Mouse (Mus musculus): Measurements from ENCODE around the gene Stk39.
A peak's percentile ranks its signal among the peaks of the same experiment; 100 is the strongest.

The Stk39 gene

GRCm38 (mm10) chr2:68419165-68419564, 52.9 kb downstream of the Stk39 start:
- DNase-seq: no peak

- DNase-seq: no peak
Observed at GRCm38 (mm10) chr2:68417081-68417480, 55.0 kb downstream of the Stk39 start.

- DNase-seq: peak; percentile 34 to 51
Observed at GRCm38 (mm10) chr2:68415691-68416090, 56.4 kb downstream of the Stk39 start.

GRCm38 (mm10) chr2:68412149-68412548, 59.9 kb downstream of the Stk39 start:
- no peak for DNase-seq

- DNase-seq: no peak
Observed at GRCm38 (mm10) chr2:68411201-68411600, 60.9 kb downstream of the Stk39 start.

GRCm38 (mm10) chr2:68409640-68410215, 62.3 kb downstream of the Stk39 start:
- no peak for DNase-seq

GRCm38 (mm10) chr2:68408271-68408980, 63.6 kb downstream of the Stk39 start:
- DNase-seq: no peak

- no peak for DNase-seq
Observed at GRCm38 (mm10) chr2:68407179-68407950, 64.7 kb downstream of the Stk39 start.

GRCm38 (mm10) chr2:68406571-68407074, 65.4 kb downstream of the Stk39 start:
- DNase-seq: no peak

GRCm38 (mm10) chr2:68405163-68405715, 66.8 kb downstream of the Stk39 start:
- no peak for DNase-seq

- DNase-seq: no peak
Observed at GRCm38 (mm10) chr2:68404274-68405162, 67.5 kb downstream of the Stk39 start.

GRCm38 (mm10) chr2:68393611-68394549, 78.2 kb downstream of the Stk39 start:
- DNase-seq: no peak

GRCm38 (mm10) chr2:68387824-68388582, 84.1 kb downstream of the Stk39 start:
- no peak for DNase-seq

- DNase-seq: no peak
Observed at GRCm38 (mm10) chr2:68386313-68386863, 85.7 kb downstream of the Stk39 start.

GRCm38 (mm10) chr2:68385654-68386312, 86.3 kb downstream of the Stk39 start:
- no peak for DNase-seq

- no peak for DNase-seq
Observed at GRCm38 (mm10) chr2:68383964-68384363, 88.1 kb downstream of the Stk39 start.

GRCm38 (mm10) chr2:68382394-68383059, 89.5 kb downstream of the Stk39 start:
- DNase-seq: no peak

- DNase-seq: no peak
Observed at GRCm38 (mm10) chr2:68381881-68382280, 90.2 kb downstream of the Stk39 start.

GRCm38 (mm10) chr2:68381205-68381604, 90.9 kb downstream of the Stk39 start:
- no peak for DNase-seq

Data from cerebellum, postnatal 36 days (tissue).